Mouse (Mus musculus): Measurements from ENCODE around the gene Arl14ep. TPM values are rescaled to one million over a fixed set of nuclear protein-coding genes. Genes with fewer than 3 reads are reported as not detected.
"Not testable (repeated sequence)": the region's sequence is repeated elsewhere in the genome, so short reads cannot be mapped to it uniquely, and the experiment has no call there.

Arl14ep gene
- 42.1 and 46.6 TPM in 2 replicates for polyA plus RNA-seq (2016; fragmentation: Nextera tagmentation; extraction: Ambion mirVana)

DNA sequence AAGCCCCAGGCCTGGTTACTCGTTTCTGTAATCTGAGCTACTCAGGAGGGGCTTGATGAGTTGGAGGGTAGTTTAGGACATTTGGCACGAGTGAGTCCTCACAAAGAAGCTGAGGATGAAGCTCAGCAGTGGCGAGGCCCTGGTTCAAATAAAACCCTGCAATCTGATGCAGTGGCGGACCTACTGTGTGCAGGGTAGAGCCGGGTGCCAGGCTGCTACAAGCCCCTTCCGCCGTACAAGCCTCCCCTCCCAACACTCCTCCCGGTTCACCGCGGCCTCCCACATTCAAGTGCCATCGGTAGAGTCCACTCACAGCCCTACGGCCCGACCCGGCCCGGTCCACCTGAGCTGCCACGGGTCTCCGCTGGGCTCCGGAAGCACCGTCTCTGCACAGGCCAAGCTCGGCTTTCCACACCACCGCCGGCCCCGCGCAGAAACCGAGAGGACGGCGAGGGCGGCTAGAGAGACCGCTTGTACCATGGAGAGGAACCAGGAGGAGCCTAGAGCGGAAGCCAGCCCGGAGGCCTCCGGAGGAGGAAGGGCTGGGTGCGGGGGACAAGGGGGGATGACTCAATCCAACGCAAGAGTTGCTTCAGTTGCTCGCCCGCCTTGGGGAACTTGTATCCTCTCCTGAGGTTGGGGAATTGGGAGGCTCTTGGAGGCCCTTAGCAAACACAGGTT, at the start of gene Arl14ep:
Gene Arl14ep, minus strand, starts transcription at position 466 of the 681 bp plus-strand sequence.
- H3K4me3 ChIP-seq, result peak within 1 kb of the TSS; percentile 94
- under 1% methylated on average over 36 of the region's 36 CpGs for WGBS
- H3K36me3 ChIP-seq, result peaks cover 8% of the 10 kb centered on the region; the same call in 1 of the 2 replicates
- peaks cover 14% of the 10 kb centered on the region for H3K4me1 ChIP-seq (replicated peaks)
- H3K27me3 ChIP-seq (ENCODE audit: insufficient read depth, poor library complexity, severe bottlenecking), result peaks cover 3% of the 10 kb centered on the region; the same call in 1 of the 2 replicates
- peak within 1 kb of the TSS; percentile 97 for H3K27ac ChIP-seq
- peak; percentile 88 for DNase-seq (ENCODE audit: low spot score)
- no peaks in the 10 kb centered on the region for H3K9me3 ChIP-seq

GRCm38 (mm10) chr2:107022713-107023112, 48.5 kb upstream of the Arl14ep start:
- no peak overlapping the region for H3K27ac ChIP-seq
- WGBS, result 92% methylated on average over 5 of the region's 5 CpGs
- no peak for DNase-seq (ENCODE audit: low spot score)
- no peaks in the 10 kb centered on the region for H3K9me3 ChIP-seq
- no peaks in the 10 kb centered on the region for H3K4me1 ChIP-seq (replicated peaks)
- H3K4me3 ChIP-seq, result no peak overlapping the region
- H3K36me3 ChIP-seq, result no peaks in the 10 kb centered on the region
- no peaks in the 10 kb centered on the region for H3K27me3 ChIP-seq (ENCODE audit: insufficient read depth, poor library complexity, severe bottlenecking)

- DNase-seq (ENCODE audit: low spot score), result no peak
- H3K27ac ChIP-seq, result no peak overlapping the region
- 75% methylated on average over 2 of the region's 2 CpGs for WGBS
- H3K9me3 ChIP-seq, result no peaks in the 10 kb centered on the region
- H3K4me1 ChIP-seq (replicated peaks), result no peaks in the 10 kb centered on the region
- H3K27me3 ChIP-seq (ENCODE audit: insufficient read depth, poor library complexity, severe bottlenecking), result no peaks in the 10 kb centered on the region
- no peaks in the 10 kb centered on the region for H3K36me3 ChIP-seq
- H3K4me3 ChIP-seq, result no peak overlapping the region
Observed at GRCm38 (mm10) chr2:107019331-107019730, 45.1 kb upstream of the Arl14ep start.

GRCm38 (mm10) chr2:107013161-107013560, 38.9 kb upstream of the Arl14ep start:
- Histone ChIP-seq H3K36me3 (no peaks in the 10 kb centered on the region), H3K27ac (no peak overlapping the region), H3K9me3 (no peaks in the 10 kb centered on the region), H3K4me1 (replicated peaks) (no peaks in the 10 kb centered on the region), H3K4me3 (no peak overlapping the region), H3K27me3 (ENCODE audit: insufficient read depth, poor library complexity, severe bottlenecking) (no peaks in the 10 kb centered on the region)
- 89% methylated on average over 4 of the region's 4 CpGs for WGBS
- no peak for DNase-seq (ENCODE audit: low spot score)

GRCm38 (mm10) chr2:107012318-107012717, 38.1 kb upstream of the Arl14ep start:
- Histone ChIP-seq H3K9me3 (no peaks in the 10 kb centered on the region), H3K4me1 (replicated peaks) (no peaks in the 10 kb centered on the region), H3K27me3 (ENCODE audit: insufficient read depth, poor library complexity, severe bottlenecking) (no peaks in the 10 kb centered on the region), H3K4me3 (no peak overlapping the region), H3K36me3 (no peaks in the 10 kb centered on the region), H3K27ac (no peak overlapping the region)
- 83% methylated on average over 4 of the region's 4 CpGs for WGBS
- DNase-seq (ENCODE audit: low spot score), result no peak

GRCm38 (mm10) chr2:107010160-107010559, 35.9 kb upstream of the Arl14ep start:
- no peak for DNase-seq (ENCODE audit: low spot score)
- Histone ChIP-seq H3K4me3 (no peak overlapping the region), H3K9me3 (no peaks in the 10 kb centered on the region), H3K36me3 (no peaks in the 10 kb centered on the region), H3K27ac (no peak overlapping the region), H3K4me1 (replicated peaks) (no peaks in the 10 kb centered on the region), H3K27me3 (ENCODE audit: insufficient read depth, poor library complexity, severe bottlenecking) (no peaks in the 10 kb centered on the region)
- 81% methylated on average over 6 of the region's 6 CpGs for WGBS

DNA sequence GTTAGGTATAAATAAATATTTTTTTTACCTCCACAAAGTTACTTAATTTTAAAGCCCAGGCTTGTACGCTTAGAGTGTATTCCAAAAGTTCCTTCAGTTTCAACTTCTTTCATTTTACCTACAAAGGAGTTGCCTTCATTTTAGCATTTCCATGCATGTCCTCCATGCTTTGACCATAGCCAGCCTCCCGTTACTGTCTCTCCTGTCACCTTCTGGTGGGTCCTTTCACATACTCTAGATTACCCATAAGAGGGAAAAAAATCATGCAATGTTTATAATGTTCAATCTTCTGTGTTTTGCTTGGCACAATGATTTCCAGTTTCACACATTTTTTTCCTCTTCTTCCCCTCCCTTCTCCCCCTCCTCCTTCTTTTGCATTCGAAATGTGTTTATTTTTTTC, 32.2 kb upstream of the Arl14ep start:
- H3K27ac ChIP-seq, result no peak overlapping the region
- 85% methylated on average over 3 of the region's 3 CpGs for WGBS
- no peaks in the 10 kb centered on the region for H3K27me3 ChIP-seq (ENCODE audit: insufficient read depth, poor library complexity, severe bottlenecking)
- no peak overlapping the region for H3K4me3 ChIP-seq
- no peaks in the 10 kb centered on the region for H3K9me3 ChIP-seq
- H3K36me3 ChIP-seq, result no peaks in the 10 kb centered on the region
- DNase-seq (ENCODE audit: low spot score), result no peak
- no peaks in the 10 kb centered on the region for H3K4me1 ChIP-seq (replicated peaks)

GRCm38 (mm10) chr2:107005876-107006275, 31.7 kb upstream of the Arl14ep start:
- not testable (repeated sequence) for H3K4me3 ChIP-seq; H3K27ac ChIP-seq; H3K27me3 ChIP-seq (ENCODE audit: insufficient read depth, poor library complexity, severe bottlenecking); H3K4me1 ChIP-seq (replicated peaks); H3K9me3 ChIP-seq; H3K36me3 ChIP-seq; DNase-seq (ENCODE audit: low spot score)
- 90% methylated on average over 4 of the region's 4 CpGs for WGBS

DNA sequence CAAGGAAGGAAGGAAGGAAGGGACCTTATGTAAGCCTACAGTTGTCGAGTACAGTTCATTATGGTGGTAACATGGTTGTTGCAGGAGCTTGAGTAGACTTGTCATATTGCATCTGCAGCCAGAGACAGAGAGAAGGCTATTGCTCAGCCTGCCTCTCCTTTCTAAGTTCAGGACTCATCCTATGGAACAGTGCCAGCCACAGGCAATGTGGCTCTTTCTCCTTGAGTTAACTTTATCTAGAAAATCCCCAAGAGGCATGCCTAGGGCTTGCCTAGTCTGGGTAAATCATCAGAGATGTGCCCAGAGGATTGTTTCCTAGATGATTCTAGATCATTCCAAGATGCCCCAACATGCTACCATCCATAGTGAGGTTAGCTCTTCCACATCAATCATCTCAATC, 17.0 kb upstream of the Arl14ep start:
- no peak overlapping the region for H3K27ac ChIP-seq
- H3K4me1 ChIP-seq (replicated peaks), result no peaks in the 10 kb centered on the region
- no peaks in the 10 kb centered on the region for H3K9me3 ChIP-seq
- H3K4me3 ChIP-seq, result no peak overlapping the region
- DNase-seq (ENCODE audit: low spot score), result no peak
- 97% methylated on average over 1 of the region's 1 CpGs for WGBS
- no peaks in the 10 kb centered on the region for H3K36me3 ChIP-seq
- no peaks in the 10 kb centered on the region for H3K27me3 ChIP-seq (ENCODE audit: insufficient read depth, poor library complexity, severe bottlenecking)

GRCm38 (mm10) chr2:106984945-106985344, 10.7 kb upstream of the Arl14ep start:
- Histone ChIP-seq H3K4me1 (replicated peaks) (no peaks in the 10 kb centered on the region), H3K4me3 (no peak overlapping the region), H3K27me3 (ENCODE audit: insufficient read depth, poor library complexity, severe bottlenecking) (no peaks in the 10 kb centered on the region), H3K9me3 (no peaks in the 10 kb centered on the region), H3K27ac (no peak overlapping the region), H3K36me3 (no peaks in the 10 kb centered on the region)
- DNase-seq (ENCODE audit: low spot score), result no peak
- 97% methylated on average over 2 of the region's 2 CpGs for WGBS

DNA sequence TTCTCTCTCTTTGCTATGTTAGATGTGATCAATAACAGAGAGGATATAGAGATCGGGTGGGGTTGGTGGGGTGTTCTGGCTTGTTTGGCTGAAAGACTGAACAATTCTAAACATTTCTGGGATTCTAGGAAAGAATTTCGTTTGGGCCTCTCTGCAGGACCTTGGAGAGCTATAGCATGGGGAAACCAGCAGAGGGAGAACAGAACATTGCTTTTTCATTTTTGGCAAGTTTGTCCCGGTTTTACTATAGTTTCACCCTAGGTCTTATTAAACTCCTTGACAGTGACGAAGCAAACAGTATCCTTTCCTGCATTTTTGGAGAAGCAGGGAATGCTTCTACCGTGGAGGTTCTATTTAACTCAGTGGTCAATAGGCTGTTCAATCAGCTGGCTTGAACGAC, 8.3 kb upstream of the Arl14ep start:
- WGBS, result 58% methylated on average over 6 of the region's 6 CpGs
- no peak overlapping the region for H3K27ac ChIP-seq
- no peaks in the 10 kb centered on the region for H3K36me3 ChIP-seq
- no peak for DNase-seq (ENCODE audit: low spot score)
- no peaks in the 10 kb centered on the region for H3K4me1 ChIP-seq (replicated peaks)
- H3K27me3 ChIP-seq (ENCODE audit: insufficient read depth, poor library complexity, severe bottlenecking), result no peaks in the 10 kb centered on the region
- H3K9me3 ChIP-seq, result no peaks in the 10 kb centered on the region
- H3K4me3 ChIP-seq, result no peak overlapping the region

- H3K36me3 ChIP-seq, result no peaks in the 10 kb centered on the region
- no peak overlapping the region for H3K4me3 ChIP-seq
- no peak overlapping the region for H3K27ac ChIP-seq
- 95% methylated on average over 3 of the region's 3 CpGs for WGBS
- DNase-seq (ENCODE audit: low spot score), result no peak
- H3K27me3 ChIP-seq (ENCODE audit: insufficient read depth, poor library complexity, severe bottlenecking), result peaks cover 3% of the 10 kb centered on the region; the same call in 1 of the 2 replicates
- H3K4me1 ChIP-seq (replicated peaks), result peaks cover 14% of the 10 kb centered on the region
- no peaks in the 10 kb centered on the region for H3K9me3 ChIP-seq
Observed at GRCm38 (mm10) chr2:106976472-106976871, 2.2 kb upstream of the Arl14ep start.

DNA sequence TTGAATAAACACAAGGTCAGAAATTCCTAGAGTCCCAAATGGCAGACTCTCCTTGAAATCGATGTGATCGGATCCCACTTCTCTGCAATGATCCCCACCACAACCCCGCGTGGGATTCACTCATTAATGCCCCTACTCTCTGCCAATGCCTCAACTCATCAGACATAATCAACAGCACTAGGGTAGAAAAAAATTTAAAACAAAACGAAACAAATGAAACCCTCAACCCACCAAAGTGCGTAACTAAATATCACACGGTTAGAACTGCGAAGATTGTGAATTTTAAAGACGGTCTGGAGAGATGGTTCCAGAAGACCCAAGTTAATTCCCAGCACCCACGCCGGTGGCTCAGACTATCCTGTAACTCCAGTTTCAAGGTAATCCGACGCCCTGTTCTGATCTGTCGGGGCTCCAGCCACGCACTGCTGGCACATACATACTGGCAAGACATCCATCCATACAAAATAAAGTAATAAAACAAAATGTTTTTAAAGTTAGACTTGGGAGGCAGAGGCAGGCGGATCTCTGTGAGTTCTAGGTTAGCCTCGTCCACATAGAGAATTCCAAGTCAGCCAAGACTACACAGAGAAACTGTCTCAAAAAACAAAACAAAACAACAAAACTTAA, 779 bp downstream of the Arl14ep start:
- H3K36me3 ChIP-seq, result peaks cover 15% of the 10 kb centered on the region
- peak overlapping the region; percentile 97 for H3K27ac ChIP-seq
- H3K4me3 ChIP-seq, result peak overlapping the region; percentile 94
- H3K9me3 ChIP-seq, result no peaks in the 10 kb centered on the region
- peaks cover 14% of the 10 kb centered on the region for H3K4me1 ChIP-seq (replicated peaks)
- 65% methylated on average over 17 of the region's 17 CpGs for WGBS
- H3K27me3 ChIP-seq (ENCODE audit: insufficient read depth, poor library complexity, severe bottlenecking), result peaks cover 3% of the 10 kb centered on the region; the same call in 1 of the 2 replicates
- no peak for DNase-seq (ENCODE audit: low spot score)
